Mouse (Mus musculus): ENCODE results near the gene Hpf1. TPM values are rescaled to one million over a fixed set of nuclear protein-coding genes. Genes with fewer than 3 reads are reported as not detected.

Hpf1 gene
- polyA plus RNA-seq, 1 experiment from 2014 or later = 100 TPM

GRCm38 (mm10) chr8:60947503-60947902 is 57.3 kb downstream of the Hpf1 start:
- no peaks in the 10 kb centered on the region for H3K27me3 ChIP-seq (ENCODE audit: insufficient read depth, low read length)
- ATAC-seq (ENCODE audit: low FRiP score, low TSS enrichment) = no peak
- H3K4me2 ChIP-seq (replicated peaks; ENCODE audit: low read depth, low read length) = no peak overlapping the region
- 0 out of 2 replicates have a peak, but pooled peaks cover 2% of the 10 kb centered on the region for H3K4me1 ChIP-seq (ENCODE audit: insufficient read depth, low read length)
- no peak overlapping the region for H3K9ac ChIP-seq (replicated peaks; ENCODE audit: low read length)
- H3K4me3 ChIP-seq (ENCODE audit: low read length) = no peak overlapping the region
- no peaks in the 10 kb centered on the region for H3K9me3 ChIP-seq (ENCODE audit: low read length)
- H3K27ac ChIP-seq (ENCODE audit: low read length) = no peak overlapping the region
- H3K36me3 ChIP-seq (ENCODE audit: insufficient read depth, low read length) = no peaks in the 10 kb centered on the region

GRCm38 (mm10) chr8:60949859-60950258 is 59.6 kb downstream of the Hpf1 start:
- Histone ChIP-seq H3K9ac (replicated peaks; ENCODE audit: low read length) (no peak overlapping the region), H3K27me3 (ENCODE audit: insufficient read depth, low read length) (no peaks in the 10 kb centered on the region), H3K4me1 (ENCODE audit: insufficient read depth, low read length) (0 out of 2 replicates have a peak, but pooled peaks cover 13% of the 10 kb centered on the region), H3K9me3 (ENCODE audit: low read length) (no peaks in the 10 kb centered on the region), H3K36me3 (ENCODE audit: insufficient read depth, low read length) (no peaks in the 10 kb centered on the region), H3K27ac (ENCODE audit: low read length) (no peak overlapping the region), H3K4me3 (ENCODE audit: low read length) (no peak overlapping the region), H3K4me2 (replicated peaks; ENCODE audit: low read depth, low read length) (no peak overlapping the region)
- 79% methylated on average over 4 of the region's 4 CpGs for WGBS
- no peak for ATAC-seq (ENCODE audit: low FRiP score, low TSS enrichment)

GRCm38 (mm10) chr8:60951271-60951670 is 61.1 kb downstream of the Hpf1 start:
- H3K9me3 ChIP-seq (ENCODE audit: low read length) = no peaks in the 10 kb centered on the region
- H3K27ac ChIP-seq (ENCODE audit: low read length) = no peak overlapping the region
- no peak overlapping the region for H3K9ac ChIP-seq (replicated peaks; ENCODE audit: low read length)
- no peak overlapping the region for H3K4me3 ChIP-seq (ENCODE audit: low read length)
- ATAC-seq (ENCODE audit: low FRiP score, low TSS enrichment) = no peak
- 73% methylated on average over 4 of the region's 4 CpGs for WGBS
- H3K4me2 ChIP-seq (replicated peaks; ENCODE audit: low read depth, low read length) = no peak overlapping the region
- H3K36me3 ChIP-seq (ENCODE audit: insufficient read depth, low read length) = no peaks in the 10 kb centered on the region
- no peaks in the 10 kb centered on the region for H3K27me3 ChIP-seq (ENCODE audit: insufficient read depth, low read length)
- H3K4me1 ChIP-seq (ENCODE audit: insufficient read depth, low read length) = 0 out of 2 replicates have a peak, but pooled peaks cover 15% of the 10 kb centered on the region

- H3K27me3 ChIP-seq (ENCODE audit: insufficient read depth, low read length) = no peaks in the 10 kb centered on the region
- no peak for ATAC-seq (ENCODE audit: low FRiP score, low TSS enrichment)
- 100% methylated on average over 1 of the region's 1 CpGs for WGBS
These were observed 61.5 kb downstream of the Hpf1 start for GRCm38 (mm10) chr8:60951757-60952156.

GRCm38 (mm10) chr8:60952803-60953202 is 62.6 kb downstream of the Hpf1 start:
- Histone ChIP-seq H3K36me3 (ENCODE audit: insufficient read depth, low read length) (no peaks in the 10 kb centered on the region), H3K4me2 (replicated peaks; ENCODE audit: low read depth, low read length) (no peak overlapping the region), H3K4me3 (ENCODE audit: low read length) (no peak overlapping the region), H3K4me1 (ENCODE audit: insufficient read depth, low read length) (0 out of 2 replicates have a peak, but pooled peaks cover 15% of the 10 kb centered on the region), H3K9me3 (ENCODE audit: low read length) (no peaks in the 10 kb centered on the region), H3K27ac (ENCODE audit: low read length) (no peak overlapping the region), H3K27me3 (ENCODE audit: insufficient read depth, low read length) (no peaks in the 10 kb centered on the region), H3K9ac (replicated peaks; ENCODE audit: low read length) (no peak overlapping the region)
- 74% methylated on average over 5 of the region's 5 CpGs for WGBS
- no peak for ATAC-seq (ENCODE audit: low FRiP score, low TSS enrichment)

More at GRCm38 (mm10) chr8:60951757-60952156, 61.5 kb downstream of the Hpf1 start:
- no peaks in the 10 kb centered on the region for H3K9me3 ChIP-seq (ENCODE audit: low read length)
- H3K4me3 ChIP-seq (ENCODE audit: low read length) = no peak overlapping the region
- H3K27ac ChIP-seq (ENCODE audit: low read length) = no peak overlapping the region
- H3K4me2 ChIP-seq (replicated peaks; ENCODE audit: low read depth, low read length) = no peak overlapping the region
- no peak overlapping the region for H3K9ac ChIP-seq (replicated peaks; ENCODE audit: low read length)
- H3K36me3 ChIP-seq (ENCODE audit: insufficient read depth, low read length) = no peaks in the 10 kb centered on the region
- 0 out of 2 replicates have a peak, but pooled peaks cover 15% of the 10 kb centered on the region for H3K4me1 ChIP-seq (ENCODE audit: insufficient read depth, low read length)

- peak; percentile 95 for ATAC-seq (ENCODE audit: low FRiP score, low TSS enrichment)
- Histone ChIP-seq H3K4me2 (replicated peaks; ENCODE audit: low read depth, low read length) (peak overlapping the region; percentile 47), H3K4me3 (ENCODE audit: low read length) (peak overlapping the region; percentile 45), H3K27ac (ENCODE audit: low read length) (peak overlapping the region; percentile 83), H3K9me3 (ENCODE audit: low read length) (no peaks in the 10 kb centered on the region), H3K4me1 (ENCODE audit: insufficient read depth, low read length) (0 out of 2 replicates have a peak, but pooled peaks cover 15% of the 10 kb centered on the region), H3K9ac (replicated peaks; ENCODE audit: low read length) (peak overlapping the region; percentile 57), H3K27me3 (ENCODE audit: insufficient read depth, low read length) (no peaks in the 10 kb centered on the region), H3K36me3 (ENCODE audit: insufficient read depth, low read length) (no peaks in the 10 kb centered on the region)
- 5% methylated on average over 15 of the region's 15 CpGs for WGBS
These were observed 64.2 kb downstream of the Hpf1 start for GRCm38 (mm10) chr8:60954281-60955014.

GRCm38 (mm10) chr8:60956847-60957246 is 66.6 kb downstream of the Hpf1 start:
- WGBS = 91% methylated on average over 7 of the region's 7 CpGs
- H3K4me2 ChIP-seq (replicated peaks; ENCODE audit: low read depth, low read length) = no peak overlapping the region
- no peak overlapping the region for H3K4me3 ChIP-seq (ENCODE audit: low read length)
- 0 out of 2 replicates have a peak, but pooled peaks cover 15% of the 10 kb centered on the region for H3K4me1 ChIP-seq (ENCODE audit: insufficient read depth, low read length)
- H3K36me3 ChIP-seq (ENCODE audit: insufficient read depth, low read length) = no peaks in the 10 kb centered on the region
- no peaks in the 10 kb centered on the region for H3K27me3 ChIP-seq (ENCODE audit: insufficient read depth, low read length)
- no peak overlapping the region for H3K9ac ChIP-seq (replicated peaks; ENCODE audit: low read length)
- no peak overlapping the region for H3K27ac ChIP-seq (ENCODE audit: low read length)
- H3K9me3 ChIP-seq (ENCODE audit: low read length) = no peaks in the 10 kb centered on the region
- no peak for ATAC-seq (ENCODE audit: low FRiP score, low TSS enrichment)

Other genes starting within 250 kb of the Hpf1 start
- gene Clcn3, start 92.9 kb downstream of the Hpf1 start, polyA plus RNA-seq (2015; fragmentation: Nextera tagmentation; extraction: Ambion mirVana) = 29.8 and 32.4 TPM in 2 replicates
- 20.4 and 21.6 TPM in 2 replicates for gene Nek1, start 102.8 kb downstream of the Hpf1 start, polyA plus RNA-seq (2015; fragmentation: Nextera tagmentation; extraction: Ambion mirVana)

Measured in kidney, embryonic 16.5 days (tissue).